Mouse (Mus musculus) forebrain, embryonic 14.5 days (tissue): Measurements from ENCODE around the gene Rb1. TPM values are rescaled to one million over a fixed set of nuclear protein-coding genes. Genes with fewer than 3 reads are reported as not detected.

Experiments
- ATAC-seq: fragments of 200-750 bp; cut with Nextera tagmentation; 2 replicates; pipeline ENCODE4 v1.8.0; 2017; ENCODE audit warnings: mild to moderate bottlenecking, moderate library complexity
- DNase-seq: peaks from one replicate; pipeline ENCODE4 v3.0.0-alpha.2; 2015; ENCODE audit warnings: low spot score
- H3K27ac ChIP-seq: fragments of 300-500 bp; sonication (generic); 2 replicates; pipeline ENCODE4 v1.5.1; 2014; ENCODE audit warnings: low read depth, mild to moderate bottlenecking, control low read depth, low read length, moderate library complexity
- H3K27me3 ChIP-seq: fragments of 300-500 bp; sonication (generic); replicated peaks from 2 replicates; pipeline ENCODE4 v1.6.1; 2014; ENCODE audit warnings: low read length, control low read depth, mixed read lengths; ENCODE audit not compliant: control insufficient read depth, insufficient read depth
- H3K36me3 ChIP-seq: fragments of 300-500 bp; sonication (generic); 2 replicates; pipeline ENCODE4 v1.6.1; 2014; ENCODE audit warnings: low read length, control low read depth; ENCODE audit not compliant: control insufficient read depth, insufficient read depth
- H3K4me1 ChIP-seq: fragments of 300-500 bp; sonication (generic); 2 replicates; pipeline ENCODE4 v1.6.1; 2014; ENCODE audit warnings: antibody characterized with exemption, low read length, control low read depth; ENCODE audit not compliant: control insufficient read depth, insufficient read depth
- H3K4me2 ChIP-seq: fragments of 300-500 bp; sonication (generic); 2 replicates; pipeline ENCODE4 v1.6.1; 2014; ENCODE audit warnings: mild to moderate bottlenecking, control low read depth, low read length
- H3K4me3 ChIP-seq: fragments of 300-500 bp; sonication (generic); 2 replicates; pipeline ENCODE4 v1.5.1; 2014; ENCODE audit warnings: low read depth, low read length, control low read depth
- H3K9ac ChIP-seq: fragments of 300-500 bp; sonication (generic); 2 replicates; pipeline ENCODE4 v1.6.1; 2014; ENCODE audit warnings: mild to moderate bottlenecking, low read length, control low read depth, moderate library complexity
- H3K9me3 ChIP-seq: fragments of 300-500 bp; sonication (generic); replicated peaks from 2 replicates; pipeline ENCODE4 v1.6.1; 2016; ENCODE audit warnings: low read length, control low read depth, mixed read lengths; ENCODE audit not compliant: control insufficient read depth
- WGBS: fragments of 180-500 bp; shearing (Covaris S2); extraction: QIAGEN DNeasy Blood & Tissue Kit; methylation state at CpG from one replicate; pipeline ENCODE4 v1.1.7; 2014; 5-methylcytosine and 5-hydroxymethylcytosine counted together
- polyA plus RNA-seq: library from polyadenylated mRNA; unstranded; fragments of >200 nt; fragmentation: Nextera tagmentation; extraction: Ambion mirVana; gene quantifications from 2 replicates; pipeline ENCODE4 v1.2.1, GENCODE M21; 2014

The Rb1 gene
- polyA plus RNA-seq, 1 experiment from 2014 or later = 28.5 TPM

DNA sequence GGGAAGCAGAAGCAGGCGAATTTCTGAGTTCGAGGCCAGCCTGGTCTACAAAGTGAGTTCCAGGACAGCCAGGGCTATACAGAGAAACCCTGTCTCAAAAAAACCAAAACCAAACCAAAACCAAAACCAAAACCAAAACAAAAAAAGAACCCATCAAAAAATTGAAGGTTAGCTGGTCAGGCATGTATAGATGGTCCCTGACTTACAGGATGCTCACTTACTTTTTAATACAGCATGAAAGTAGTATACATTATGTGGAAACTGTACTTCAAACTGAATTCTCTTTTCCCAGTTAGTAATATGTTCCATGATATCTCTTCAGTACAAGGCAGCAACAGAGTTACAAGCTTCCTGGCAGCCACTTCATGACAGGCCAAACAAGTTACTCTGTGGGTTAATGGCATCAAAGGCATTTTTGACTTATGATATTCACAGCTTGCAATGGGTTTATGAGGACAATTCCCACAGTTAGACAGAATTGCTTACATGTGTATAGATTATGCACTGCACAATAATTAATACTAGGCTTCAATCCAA is 81.5 kb downstream of the Rb1 start:
- H3K4me2 ChIP-seq = no peak overlapping the region
- H3K36me3 ChIP-seq = no peaks in the 10 kb centered on the region
- H3K9me3 ChIP-seq = no peaks in the 10 kb centered on the region
- H3K9ac ChIP-seq = no peak overlapping the region
- H3K4me3 ChIP-seq = no peak overlapping the region
- no peak for ATAC-seq
- WGBS = 97% methylated on average over 2 of the region's 2 CpGs
- no peak for DNase-seq
- H3K4me1 ChIP-seq = no peaks in the 10 kb centered on the region
- H3K27me3 ChIP-seq = no peaks in the 10 kb centered on the region
- H3K27ac ChIP-seq = 0 out of 2 replicates have a peak overlapping the region, but pooled peaks have one; percentile 21

DNA sequence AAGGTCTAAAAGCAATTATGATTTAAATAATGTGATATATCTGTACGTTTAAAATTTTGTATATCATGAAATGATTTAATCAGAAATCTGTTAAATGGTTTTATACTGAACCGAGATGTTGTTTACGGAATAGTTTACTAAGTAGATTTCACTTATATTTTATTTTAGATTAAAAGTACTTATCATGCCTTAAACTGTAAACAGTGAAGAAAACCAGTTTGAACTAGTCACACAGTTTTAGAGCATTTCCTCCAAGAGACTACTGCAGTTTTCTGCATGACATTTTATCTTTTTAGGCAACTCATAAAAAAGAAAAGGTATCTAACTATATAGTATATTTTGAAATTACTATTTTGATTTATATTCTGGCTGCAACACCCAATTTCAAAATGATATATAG is 85.8 kb downstream of the Rb1 start:
- 38% methylated on average over 3 of the region's 3 CpGs for WGBS
- H3K27me3 ChIP-seq = no peaks in the 10 kb centered on the region
- no peak for ATAC-seq
- H3K4me3 ChIP-seq = peak overlapping the region; percentile 48; the same call in 1 of the 2 replicates
- no peaks in the 10 kb centered on the region for H3K36me3 ChIP-seq
- no peak overlapping the region for H3K9ac ChIP-seq
- no peak overlapping the region for H3K27ac ChIP-seq
- no peaks in the 10 kb centered on the region for H3K4me1 ChIP-seq
- H3K4me2 ChIP-seq = peak overlapping the region; percentile 29; the same call in 1 of the 2 replicates
- no peaks in the 10 kb centered on the region for H3K9me3 ChIP-seq
- DNase-seq = no peak

DNA sequence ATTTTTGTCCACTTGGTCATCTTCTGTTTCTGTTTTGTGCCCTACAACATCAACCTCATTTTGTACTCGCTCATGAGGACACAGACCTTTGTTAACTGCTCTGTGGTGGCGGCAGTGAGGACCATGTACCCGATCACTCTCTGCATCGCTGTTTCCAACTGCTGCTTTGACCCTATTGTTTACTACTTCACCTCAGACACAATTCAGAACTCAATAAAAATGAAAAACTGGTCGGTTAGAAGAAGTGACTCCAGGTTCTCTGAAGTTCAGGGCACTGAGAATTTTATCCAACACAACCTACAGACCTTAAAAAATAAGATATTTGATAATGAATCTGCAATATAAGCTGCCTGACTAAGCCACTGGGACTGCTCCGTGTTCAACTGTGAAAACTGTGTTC is 86.3 kb downstream of the Rb1 start:
- Histone ChIP-seq H3K36me3 (no peaks in the 10 kb centered on the region), H3K9ac (peak overlapping the region; percentile 77), H3K4me3 (peak overlapping the region; percentile 48), H3K27ac (peak overlapping the region; percentile 82; the same call in 1 of the 2 replicates), H3K27me3 (no peaks in the 10 kb centered on the region), H3K4me2 (peak overlapping the region; percentile 63), H3K9me3 (no peaks in the 10 kb centered on the region), H3K4me1 (peaks cover 2% of the 10 kb centered on the region; the same call in 1 of the 2 replicates)
- under 1% methylated on average over 6 of the region's 6 CpGs for WGBS
- ATAC-seq (peak; percentile 65), DNase-seq (peak; percentile 59)

DNA sequence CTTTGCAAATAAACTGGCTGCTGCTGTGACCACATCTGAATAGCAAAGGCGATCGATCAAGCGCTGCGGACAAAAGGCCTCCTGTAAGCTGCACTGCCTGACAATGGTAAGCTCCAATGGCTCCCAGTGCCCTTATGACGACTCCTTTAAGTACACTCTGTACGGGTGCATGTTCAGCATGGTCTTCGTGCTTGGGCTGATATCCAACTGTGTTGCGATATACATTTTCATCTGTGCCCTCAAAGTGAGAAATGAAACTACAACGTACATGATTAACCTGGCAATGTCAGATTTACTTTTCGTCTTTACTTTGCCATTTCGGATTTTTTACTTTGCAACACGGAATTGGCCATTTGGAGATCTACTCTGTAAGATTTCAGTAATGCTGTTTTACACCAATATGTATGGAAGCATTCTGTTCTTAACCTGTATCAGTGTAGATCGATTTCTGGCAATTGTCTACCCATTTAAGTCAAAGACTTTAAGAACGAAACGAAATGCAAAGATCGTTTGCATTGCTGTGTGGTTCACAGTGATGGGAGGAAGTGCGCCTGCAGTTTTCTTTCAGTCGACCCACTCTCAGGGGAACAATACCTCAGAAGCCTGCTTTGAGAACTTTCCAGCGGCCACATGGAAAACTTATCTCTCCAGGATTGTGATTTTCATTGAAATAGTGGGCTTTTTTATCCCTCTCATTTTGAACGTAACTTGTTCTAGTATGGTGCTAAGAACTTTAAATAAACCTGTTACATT is 86.9 kb downstream of the Rb1 start:
- peak; percentile 76 for DNase-seq
- under 1% methylated on average over 20 of the region's 20 CpGs for WGBS
- no peaks in the 10 kb centered on the region for H3K9me3 ChIP-seq
- H3K9ac ChIP-seq = peak overlapping the region; percentile 77
- no peaks in the 10 kb centered on the region for H3K27me3 ChIP-seq
- peak; percentile 87 for ATAC-seq
- peak overlapping the region; percentile 63 for H3K4me2 ChIP-seq
- peak overlapping the region; percentile 82 for H3K27ac ChIP-seq
- H3K4me3 ChIP-seq = peak overlapping the region; percentile 48
- no peaks in the 10 kb centered on the region for H3K36me3 ChIP-seq
- peaks cover 4% of the 10 kb centered on the region; the same call in 1 of the 2 replicates for H3K4me1 ChIP-seq

DNA sequence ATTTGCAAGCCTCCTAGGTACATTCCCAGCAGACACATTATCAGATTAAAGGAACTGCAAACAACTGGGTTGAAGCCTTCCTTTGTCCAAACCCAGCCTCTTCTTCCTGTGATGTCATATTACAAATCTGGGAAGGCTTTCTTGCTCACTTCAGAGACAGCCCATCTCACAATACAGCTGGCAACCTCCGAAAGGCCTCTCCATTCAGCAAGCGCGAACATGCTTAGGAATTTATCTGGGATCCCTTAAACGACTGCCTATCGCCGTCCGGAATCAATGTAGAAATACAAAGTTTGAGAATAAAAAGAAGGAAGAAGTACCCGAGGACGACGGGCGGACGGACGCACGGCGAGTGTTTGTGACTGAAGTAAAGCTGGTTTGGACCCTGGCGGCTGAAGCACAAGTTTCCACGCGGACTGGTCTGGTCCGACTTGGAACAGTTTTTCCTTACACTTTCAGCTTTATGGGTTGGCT is 87.7 kb downstream of the Rb1 start, which contains the start of gene Lpar6:
Gene Lpar6, plus strand, starts transcription at position 48 of the 474 bp plus-strand sequence.
- H3K36me3 ChIP-seq = no peaks in the 10 kb centered on the region
- ATAC-seq (peak; percentile 82), DNase-seq (peak; percentile 81)
- peak within 1 kb of the TSS; percentile 48 for H3K4me3 ChIP-seq
- WGBS = under 1% methylated on average over 19 of the region's 19 CpGs
- H3K9ac ChIP-seq = peak within 1 kb of the TSS; percentile 77
- H3K4me1 ChIP-seq = peaks cover 4% of the 10 kb centered on the region; the same call in 1 of the 2 replicates
- no peaks in the 10 kb centered on the region for H3K27me3 ChIP-seq
- peak within 1 kb of the TSS; percentile 82 for H3K27ac ChIP-seq
- no peaks in the 10 kb centered on the region for H3K9me3 ChIP-seq
- H3K4me2 ChIP-seq = peak within 1 kb of the TSS; percentile 63

DNA sequence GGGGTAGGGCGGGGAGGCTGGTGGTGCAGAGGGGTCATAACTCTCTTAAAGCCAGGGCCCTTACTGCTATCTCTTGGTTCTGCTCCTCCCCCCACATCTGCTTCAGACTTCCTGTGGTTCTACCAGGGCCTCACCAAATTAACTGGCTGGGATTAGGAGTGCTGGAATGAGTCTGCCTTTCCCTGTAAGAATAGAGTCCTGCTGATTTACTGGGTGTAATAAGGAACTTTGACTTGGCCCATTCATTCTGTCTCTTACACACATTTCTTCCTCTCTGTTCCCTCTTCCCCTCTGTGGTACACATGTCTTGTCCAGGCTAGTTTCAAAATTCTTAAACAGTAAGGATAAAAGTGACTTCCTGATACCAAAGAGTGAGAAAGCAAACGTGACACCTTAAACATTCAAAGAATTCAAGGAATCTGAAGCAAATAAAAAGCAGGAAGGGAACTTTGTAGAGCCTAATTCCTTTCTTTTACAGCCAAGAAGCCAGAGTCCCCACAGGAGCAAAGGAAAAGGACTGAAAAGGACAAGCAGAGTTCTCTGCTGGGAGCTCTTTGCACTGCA is 91.1 kb downstream of the Rb1 start:
- Histone ChIP-seq H3K9me3 (no peaks in the 10 kb centered on the region), H3K9ac (no peak overlapping the region), H3K4me3 (no peak overlapping the region), H3K4me2 (no peak overlapping the region), H3K27ac (no peak overlapping the region), H3K4me1 (peaks cover 11% of the 10 kb centered on the region), H3K36me3 (no peaks in the 10 kb centered on the region), H3K27me3 (no peaks in the 10 kb centered on the region)
- WGBS = 13% methylated on average over 2 of the region's 2 CpGs
- no peak for DNase-seq
- no peak for ATAC-seq

DNA sequence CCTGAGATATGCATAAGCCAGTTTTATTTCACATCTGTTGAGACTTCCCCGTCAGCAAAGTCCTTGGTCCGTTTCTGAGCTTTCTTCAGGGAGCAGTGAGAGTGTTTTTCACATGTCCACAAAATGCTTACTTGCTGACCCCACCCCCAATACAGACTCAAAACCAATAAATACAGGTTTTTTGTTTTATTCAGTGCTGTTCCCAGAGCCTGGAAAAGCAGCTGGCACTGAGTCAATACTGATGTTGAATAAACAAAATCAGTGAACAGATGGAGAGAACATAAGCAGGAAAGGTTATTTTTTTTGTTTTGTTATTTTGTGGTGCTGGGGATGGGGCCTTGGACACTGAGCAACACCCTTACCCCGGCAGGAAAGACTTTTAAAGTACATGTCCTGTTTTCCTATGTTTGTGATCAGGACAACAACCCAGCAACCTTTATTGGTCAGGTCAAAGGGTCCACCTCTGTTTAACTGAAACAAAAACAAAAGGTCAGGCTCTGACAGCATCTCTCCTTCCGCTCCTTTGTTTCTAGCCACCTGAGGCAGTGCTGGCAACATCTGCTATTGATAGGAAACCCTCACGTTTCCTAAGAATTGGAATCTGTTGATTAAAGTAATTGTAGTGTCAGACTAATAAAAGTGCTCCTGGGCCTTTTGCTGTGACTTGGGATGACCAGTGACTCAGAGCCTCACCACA is 94.2 kb downstream of the Rb1 start:
- no peak overlapping the region for H3K9ac ChIP-seq
- no peak overlapping the region for H3K4me2 ChIP-seq
- no peaks in the 10 kb centered on the region for H3K36me3 ChIP-seq
- H3K27ac ChIP-seq = no peak overlapping the region
- no peak overlapping the region for H3K4me3 ChIP-seq
- 16% methylated on average over 5 of the region's 5 CpGs for WGBS
- no peaks in the 10 kb centered on the region for H3K9me3 ChIP-seq
- no peak for ATAC-seq
- no peaks in the 10 kb centered on the region for H3K27me3 ChIP-seq
- peak; percentile 56 for DNase-seq
- H3K4me1 ChIP-seq = peaks cover 15% of the 10 kb centered on the region

DNA sequence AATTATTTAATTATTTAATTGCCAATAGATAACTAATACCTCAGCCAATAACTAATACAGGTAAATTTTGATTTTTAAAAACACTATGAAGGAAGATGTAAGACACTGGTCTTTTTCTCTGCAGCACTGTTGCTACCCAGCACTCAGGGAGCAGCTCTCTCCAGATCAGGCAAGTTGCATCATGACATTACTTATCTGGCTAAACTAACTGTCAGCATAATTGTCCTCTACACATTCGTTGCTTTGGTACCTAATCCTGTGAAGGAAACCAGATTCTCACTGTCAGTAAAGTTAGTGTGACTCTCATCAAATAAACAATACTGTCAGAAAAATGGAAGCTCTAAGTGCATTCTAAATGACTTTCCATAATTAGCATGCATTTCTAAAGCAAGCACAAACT is 98.8 kb downstream of the Rb1 start:
- WGBS = 20% methylated on average over 1 of the region's 1 CpGs
- no peak for ATAC-seq

More for the DNA sequence above, 98.8 kb downstream of the Rb1 start:
- no peak for DNase-seq
- Histone ChIP-seq H3K27ac (no peak overlapping the region), H3K27me3 (no peaks in the 10 kb centered on the region), H3K9ac (no peak overlapping the region), H3K4me1 (peaks cover 12% of the 10 kb centered on the region), H3K4me2 (no peak overlapping the region), H3K4me3 (no peak overlapping the region), H3K36me3 (no peaks in the 10 kb centered on the region), H3K9me3 (no peaks in the 10 kb centered on the region)
